Mouse (Mus musculus) ovary, postnatal 10 days (tissue): ENCODE measurements around the gene Cerkl.

Source experiments
- DNase-seq: peaks from one replicate; pipeline ENCODE4 v3.0.0; 2022; ENCODE audit warnings: low spot score

Gene Cerkl

DNA sequence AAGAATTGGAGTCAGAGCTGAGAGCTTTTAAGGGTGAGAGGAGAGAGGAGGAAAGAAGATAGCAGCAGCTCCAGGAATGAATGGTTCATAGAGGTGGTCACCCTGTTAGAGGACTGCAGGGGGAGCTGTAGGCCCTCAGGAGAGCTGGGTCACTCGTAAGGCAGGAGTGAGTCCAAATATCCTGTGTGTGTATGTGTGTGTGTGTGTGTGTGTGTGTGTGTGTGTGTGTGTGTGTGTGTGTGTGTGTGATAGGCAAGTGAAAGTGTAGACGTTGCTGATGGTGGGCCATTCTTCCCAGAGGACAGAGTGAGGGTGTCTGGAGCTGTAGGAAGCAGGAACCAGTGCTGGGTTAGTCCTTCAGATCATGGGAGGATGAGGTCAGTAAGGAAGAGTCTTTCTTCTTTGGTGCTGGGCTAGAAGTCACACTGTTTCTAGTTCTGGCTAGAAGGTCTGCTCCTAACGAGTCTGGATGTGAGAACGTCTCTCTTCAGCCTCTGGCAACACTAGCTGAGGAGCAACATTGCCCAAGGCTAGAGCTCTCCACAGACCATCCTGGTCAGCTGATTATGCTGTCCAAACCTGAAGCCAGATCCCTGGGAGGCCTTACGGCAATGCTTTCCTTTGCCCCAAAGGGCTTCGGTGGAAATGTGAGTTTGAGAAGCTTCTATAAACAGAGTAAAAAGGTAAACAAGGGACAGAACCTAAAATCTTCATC lies 83.9 kb downstream of the Cerkl start:
- DNase-seq, result no peak

DNA sequence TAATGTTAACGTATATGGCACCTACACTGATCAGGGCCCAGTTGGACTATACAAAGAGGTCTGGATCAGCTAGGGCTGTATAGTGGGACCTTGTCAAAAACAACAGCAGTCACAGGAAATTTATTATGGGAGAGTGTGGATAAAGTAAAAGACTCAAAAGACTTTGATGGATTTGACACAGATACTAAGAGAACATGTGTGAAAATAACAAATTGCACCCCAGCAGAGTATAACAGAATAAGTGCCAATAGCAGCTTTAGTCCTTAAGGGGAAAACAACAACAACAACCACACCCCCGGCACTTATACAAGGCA lies 84.5 kb downstream of the Cerkl start:
- DNase-seq, result no peak

DNA sequence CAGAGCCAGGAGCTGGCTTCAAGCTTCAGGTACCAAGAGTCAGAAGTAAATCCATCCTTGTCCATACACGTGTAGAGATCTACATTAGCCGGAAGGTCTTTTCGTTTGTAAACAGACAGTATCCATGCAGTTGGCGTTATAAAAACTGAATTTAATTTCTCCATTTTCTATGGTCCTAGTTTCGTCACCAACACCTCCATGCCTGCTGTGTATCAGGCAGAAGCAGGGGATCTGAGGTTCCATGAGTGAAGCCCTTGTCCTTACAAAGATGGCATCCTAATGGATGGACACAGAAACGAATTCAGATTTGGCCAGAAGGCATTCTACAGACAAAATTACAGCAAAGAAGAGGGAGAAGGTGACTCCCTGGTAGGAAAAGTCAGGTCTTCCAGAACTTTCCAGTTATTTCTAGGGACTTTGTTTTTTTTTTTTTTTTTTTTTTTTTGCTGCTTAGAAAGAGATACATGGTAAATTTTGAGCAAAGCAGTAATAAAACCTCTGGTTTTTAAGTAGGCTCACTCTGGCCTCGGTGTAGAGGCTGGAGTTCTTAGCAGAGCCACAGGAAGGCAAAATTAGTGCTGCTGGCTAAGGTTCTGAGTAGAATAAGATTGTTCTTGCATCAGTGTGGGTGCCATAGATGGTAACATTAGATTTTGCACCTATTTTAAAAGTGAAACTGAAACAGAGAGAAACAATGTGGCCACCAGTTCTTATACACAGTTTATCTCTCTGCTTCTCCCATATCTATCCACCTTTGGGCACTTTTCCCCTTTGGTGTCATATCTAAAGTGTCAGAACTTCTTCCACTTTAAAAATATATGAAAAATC lies 85.0 kb downstream of the Cerkl start:
- no peak for DNase-seq

DNA sequence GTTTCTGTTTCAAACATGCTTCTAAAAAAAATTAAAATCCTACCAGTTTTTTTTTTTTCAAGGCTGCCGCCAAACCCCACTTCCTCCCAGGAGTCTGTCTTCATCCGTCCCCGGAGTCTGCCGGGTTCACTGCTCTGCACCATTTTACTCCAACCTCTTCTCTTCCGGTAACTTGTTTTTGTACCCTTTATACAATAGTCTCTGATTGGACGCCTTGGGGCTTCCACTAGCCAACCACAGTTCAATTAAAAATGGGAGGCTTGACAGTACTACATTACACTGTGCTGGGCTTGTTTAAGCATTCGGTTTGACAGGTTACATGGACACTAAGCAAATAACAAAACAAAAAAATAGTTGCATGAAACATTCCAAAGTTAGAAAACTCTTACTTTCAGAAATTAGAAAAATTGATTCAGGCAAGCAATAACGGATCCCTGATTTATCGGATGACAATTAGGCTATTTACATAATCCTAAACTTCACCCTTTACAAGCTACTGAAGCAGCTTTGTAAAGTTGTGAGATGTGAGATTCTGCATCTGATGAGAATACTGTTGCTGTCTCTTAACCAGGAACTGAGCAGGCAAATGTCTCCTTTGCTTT lies 85.8 kb downstream of the Cerkl start:
- DNase-seq, result no peak

DNA sequence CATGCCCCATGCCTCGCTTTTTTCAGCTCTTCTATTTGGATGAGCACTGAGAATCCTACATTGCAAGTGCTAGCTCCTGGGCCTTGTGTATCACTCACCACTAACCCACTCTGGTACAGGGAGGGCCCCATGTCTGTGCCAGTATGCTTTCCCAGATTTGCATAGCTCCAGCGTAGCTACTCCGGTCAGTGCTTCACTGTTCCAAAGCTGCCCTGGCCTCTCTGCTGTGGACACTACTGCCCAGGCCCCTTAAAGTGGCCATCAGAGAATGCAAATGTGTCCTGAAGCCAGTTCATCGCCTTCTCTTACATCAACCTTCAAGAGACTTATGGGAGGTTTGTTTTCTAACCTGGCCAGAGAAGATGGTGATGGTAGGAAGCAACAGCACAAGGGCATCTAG lies 86.7 kb downstream of the Cerkl start:
- DNase-seq, result no peak

DNA sequence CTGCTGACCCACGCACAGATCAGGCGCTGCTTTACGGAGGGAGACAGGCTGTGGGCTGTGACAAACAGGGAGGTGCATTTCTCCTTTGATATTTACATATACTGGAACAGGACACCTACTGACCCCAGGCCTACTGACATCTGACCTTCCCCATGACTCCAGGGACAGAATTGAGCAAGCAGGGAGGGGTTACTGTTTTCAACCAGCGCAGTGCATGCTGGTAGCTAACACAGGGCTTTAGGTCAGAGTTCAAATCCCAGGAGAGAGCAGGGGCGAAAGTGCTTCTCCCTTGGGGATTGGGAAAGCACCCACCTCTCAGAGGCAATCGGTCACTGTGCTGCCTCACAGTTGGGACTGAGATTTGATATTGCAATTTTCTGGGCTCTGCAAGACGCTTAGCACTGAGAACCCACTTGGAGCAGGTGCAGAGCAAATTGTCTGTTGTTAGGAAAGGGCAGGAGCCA lies 87.5 kb downstream of the Cerkl start:
- DNase-seq, result no peak

DNA sequence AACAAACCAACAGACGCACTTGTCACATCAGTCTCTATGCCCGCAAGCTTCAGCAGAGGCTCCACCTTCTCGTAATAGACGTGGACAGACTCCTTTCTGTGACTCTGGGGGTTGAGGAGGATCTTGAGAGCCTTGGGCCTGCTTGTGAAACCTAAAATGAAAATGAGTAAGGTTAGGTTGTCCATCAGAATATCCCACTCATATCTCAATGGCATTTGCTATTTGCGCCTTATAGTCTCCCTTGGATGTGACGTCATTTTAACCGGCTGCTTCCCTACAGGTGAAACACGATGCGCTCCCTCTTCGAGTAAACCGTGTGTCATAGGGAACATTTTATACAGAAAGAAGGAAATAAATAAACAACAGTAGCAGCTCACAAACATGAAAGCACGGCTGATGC lies 87.9 kb downstream of the Cerkl start:
- DNase-seq, result no peak

DNA sequence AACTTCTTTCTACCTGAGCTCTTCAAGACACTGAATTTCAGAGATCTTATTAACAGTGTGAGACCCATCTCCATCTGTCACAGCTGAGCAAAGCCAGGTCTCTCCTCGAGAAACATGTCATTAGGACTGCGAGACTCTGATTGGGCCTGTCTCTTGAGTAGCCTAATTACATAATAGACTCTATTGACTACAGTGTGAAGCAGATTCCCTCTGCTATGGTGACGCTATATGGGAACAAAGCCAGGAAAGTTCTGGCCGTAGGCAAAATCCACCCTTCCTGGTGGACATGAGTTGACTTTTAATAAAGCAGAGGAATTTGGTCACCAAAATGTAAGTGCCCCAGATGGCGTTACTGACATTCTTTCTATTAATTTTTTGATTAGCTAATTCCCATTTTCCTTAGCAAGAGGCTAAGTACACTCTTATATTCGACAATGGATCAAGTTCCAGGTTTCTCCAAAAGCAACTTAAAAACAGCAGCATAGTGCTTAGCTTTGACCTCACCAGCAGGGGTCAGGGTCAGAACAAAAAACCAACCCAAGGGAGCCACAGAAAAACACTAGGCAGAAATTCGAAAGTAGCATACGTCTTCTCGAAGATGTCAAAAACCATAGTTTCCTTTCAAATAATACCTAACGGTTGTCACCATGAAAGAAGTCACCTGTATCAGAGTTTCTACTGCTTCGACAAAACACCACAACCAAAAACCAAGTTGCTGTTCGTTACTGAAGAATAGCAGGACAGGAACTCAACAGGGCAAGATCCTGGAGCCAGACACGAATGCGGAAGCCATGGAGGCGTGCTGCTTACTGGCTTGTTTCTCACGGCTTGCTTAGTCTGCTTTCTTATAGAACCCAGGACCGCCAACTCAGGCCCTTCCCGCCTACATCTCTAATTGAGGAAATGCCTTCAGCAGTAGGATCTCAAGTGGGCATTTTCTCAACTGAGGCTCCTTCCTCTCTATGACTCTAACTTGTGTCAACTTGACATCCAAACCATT lies 88.8 kb downstream of the Cerkl start:
- DNase-seq, result no peak

DNA sequence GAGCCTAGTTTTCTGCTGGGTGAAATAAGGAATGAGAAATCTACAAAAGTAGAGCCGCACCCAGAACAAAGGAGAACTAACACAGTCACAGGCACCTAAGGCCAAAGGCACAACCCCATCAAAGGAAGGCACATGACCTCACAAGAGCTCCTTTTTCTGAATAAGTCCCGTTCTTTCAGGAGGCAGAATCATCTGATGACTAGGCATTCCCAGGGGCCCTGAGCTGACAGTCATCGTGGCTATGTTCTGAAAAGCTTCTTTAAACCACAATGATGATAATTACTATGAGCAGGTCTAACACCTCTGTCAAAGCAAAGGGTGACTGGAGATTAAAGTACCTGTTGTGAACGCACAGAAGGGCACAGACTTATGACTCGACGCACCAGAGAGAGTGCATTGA lies 92.7 kb downstream of the Cerkl start:
- no peak for DNase-seq

DNA sequence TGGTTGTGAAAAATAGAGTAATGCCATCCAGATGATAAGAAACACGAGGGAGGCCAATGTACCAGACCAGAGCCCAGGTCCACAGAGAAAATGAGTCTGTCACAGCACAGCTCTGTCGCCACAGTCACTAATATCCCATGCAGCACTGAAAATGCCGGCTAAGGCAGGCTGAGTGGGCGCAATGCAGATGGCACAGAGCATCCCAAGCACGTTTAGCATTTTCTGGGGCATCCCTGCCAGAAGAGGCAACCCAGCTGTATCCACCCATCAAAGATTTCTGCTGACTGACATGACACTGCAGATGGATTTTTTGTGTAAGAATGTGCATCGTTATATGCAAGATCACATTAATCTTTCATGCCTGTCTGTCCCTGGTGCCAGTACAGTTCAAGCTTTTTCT lies 94.6 kb downstream of the Cerkl start:
- no peak for DNase-seq

DNA sequence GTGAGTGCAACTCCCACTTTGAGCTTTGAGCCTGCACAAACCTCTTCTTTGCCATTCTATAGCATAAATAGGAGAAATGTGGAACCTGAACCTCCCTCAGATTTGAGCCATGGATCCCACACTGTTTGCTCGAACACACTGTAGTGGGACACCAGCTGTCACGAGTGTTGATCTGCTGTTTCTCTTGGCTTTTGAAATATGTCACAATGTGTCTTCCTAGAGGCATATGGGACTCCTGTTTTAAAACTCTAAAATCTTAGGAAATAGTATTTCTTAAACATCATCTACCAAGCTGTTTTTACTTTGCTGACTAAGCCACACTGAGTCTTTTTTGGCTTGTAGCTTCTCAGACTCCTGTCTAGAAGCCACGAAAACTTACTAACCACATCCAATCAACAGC lies 98.8 kb downstream of the Cerkl start:
- no peak for DNase-seq

DNA sequence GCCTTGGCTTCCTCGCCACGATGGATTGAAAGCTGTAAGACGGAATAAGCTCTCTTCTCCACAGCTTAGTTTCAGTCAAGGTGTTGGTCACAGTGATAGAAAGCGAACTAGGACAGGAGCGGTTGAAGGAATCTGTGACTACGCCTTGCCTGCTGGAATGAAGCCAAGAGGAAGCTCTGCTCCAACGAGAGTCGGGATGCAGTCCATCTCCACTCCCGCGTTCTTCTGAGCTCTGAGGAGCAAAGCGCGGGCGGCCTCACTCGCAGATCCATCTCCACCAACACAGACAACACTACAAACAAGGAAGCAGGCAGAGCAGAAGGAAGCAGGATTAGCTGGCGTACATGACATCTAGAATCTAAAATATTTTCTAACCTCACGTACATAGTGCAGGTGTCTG lies 101.8 kb downstream of the Cerkl start:
- DNase-seq, result no peak

DNA sequence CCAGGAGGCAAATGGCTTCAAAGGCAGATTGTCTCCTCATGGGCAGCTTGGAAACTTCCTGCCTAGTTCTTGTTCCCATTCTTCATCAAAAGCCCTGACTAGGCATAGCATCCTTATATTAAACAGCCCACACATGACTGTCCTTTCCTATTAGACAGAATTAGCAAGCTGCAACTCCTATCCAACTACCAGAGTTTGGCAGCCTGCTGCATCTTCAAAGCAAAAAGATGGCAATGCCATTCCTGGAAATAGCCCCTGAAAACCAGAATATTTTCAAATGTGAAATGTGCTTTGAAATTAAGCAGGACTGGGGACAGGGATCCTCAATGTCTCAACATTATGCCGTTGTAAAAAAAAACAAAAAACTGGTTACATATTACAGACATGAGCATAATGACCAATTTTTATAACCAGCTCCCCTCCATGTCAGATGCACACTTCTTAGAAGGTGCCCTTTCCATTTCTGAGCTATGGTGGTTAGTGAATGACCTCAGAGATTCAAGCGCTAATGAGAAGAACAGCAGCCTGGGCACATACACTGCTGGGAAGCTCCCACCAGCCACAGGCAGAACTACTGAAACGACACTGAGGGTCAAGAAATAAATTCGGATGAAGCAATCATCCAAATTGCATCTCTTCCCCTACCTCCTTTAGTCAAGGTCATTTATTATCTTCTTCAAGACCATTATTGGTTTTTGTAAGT lies 104.3 kb downstream of the Cerkl start:
- DNase-seq, result no peak

DNA sequence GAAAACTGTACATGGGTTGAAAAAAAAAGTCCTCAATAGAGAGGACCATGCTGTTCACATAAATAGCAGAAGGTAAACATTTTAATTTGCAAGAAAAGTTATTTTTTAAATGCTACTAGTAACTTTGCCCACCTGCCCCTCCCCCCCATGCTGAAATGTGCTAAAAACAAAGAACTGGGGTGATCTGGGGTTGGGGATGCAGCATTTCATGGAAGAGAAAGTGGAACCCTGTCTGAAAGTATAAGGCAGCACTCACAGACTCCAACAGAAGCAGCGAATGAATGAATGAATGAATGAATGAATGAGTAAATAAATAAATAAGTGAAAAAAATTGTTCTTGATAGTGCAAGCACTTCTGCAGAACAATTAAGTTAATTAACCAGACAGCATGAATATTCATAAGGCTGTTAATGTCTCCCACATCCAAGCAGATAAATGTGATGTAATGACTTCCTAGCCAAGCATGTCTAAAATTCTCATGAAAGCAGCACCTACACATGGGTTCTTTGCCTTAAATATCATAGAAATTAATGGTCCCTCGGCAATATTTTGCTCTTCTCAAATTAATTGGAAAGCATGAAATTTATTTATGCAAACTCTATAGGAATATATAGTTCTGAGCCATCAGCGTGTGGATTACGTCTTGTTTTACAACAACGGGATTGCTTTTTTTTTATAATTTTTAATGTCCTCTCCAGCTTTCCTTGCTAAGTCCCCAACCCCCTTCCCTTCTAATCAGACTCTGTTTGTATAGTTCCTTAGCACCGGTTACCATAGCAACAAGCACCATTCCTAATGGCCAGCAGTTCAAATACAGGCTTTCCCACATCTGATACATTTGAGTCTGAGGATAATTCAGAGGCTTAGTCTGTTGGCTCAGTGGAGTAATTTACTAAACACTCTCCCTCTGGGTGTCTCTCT lies 105.1 kb downstream of the Cerkl start:
- DNase-seq, result no peak

DNA sequence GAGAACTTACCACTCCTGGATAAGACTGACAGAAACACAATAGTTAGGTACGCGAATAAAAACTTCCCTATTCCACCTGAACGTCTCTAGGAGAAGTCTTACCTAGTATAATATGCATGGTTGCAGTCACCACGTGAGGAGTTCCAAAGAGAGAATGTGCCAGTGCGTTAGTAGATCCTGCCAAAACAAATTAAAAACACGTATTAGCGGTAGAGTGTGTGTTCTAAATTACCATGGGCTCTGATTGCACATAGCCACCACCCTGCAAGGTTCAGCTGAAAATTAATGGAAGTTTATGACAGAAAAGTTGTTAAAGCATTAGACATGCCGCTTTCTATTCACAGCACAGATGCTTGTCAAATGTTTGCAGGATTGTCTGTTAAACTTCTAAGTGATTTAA lies 113.5 kb downstream of the Cerkl start:
- no peak for DNase-seq

DNA sequence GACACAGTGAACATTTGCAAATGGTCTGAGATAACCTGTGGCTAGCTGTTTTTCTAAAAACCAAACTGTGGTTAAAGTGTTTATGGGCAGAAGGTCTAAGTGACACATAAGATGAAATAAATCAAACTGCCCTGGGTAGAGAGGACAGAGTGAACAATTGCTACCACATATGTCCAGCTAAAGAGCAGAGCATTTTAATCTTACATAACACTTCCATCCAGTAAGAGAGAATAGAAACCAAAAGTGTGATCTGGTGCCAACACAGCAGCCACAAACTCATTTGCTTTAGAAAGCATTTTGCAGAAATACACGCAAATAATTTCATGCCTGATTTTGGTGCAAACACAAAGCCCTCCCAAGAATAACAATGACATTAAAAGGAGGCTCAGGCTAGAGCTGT lies 117.6 kb downstream of the Cerkl start:
- DNase-seq, result no peak

DNA sequence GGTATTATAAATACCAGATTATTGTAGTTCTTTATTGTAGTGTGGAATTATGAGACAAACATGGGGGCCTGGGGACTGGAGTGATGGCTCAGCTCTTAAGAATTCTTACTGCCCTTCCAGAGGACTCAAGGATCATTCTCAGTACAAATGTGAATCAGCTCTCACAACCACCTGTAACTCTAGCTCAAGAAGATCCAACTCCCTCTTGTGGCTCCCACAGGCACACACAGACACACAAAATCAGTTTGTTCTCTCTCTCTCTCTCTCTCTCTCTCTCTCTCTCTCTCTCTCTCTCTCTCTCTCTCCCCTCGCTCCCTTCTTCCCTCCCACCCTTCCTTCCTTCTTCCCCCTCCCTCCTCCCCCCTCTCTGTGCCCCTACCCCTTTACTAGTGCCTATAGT lies 120.4 kb downstream of the Cerkl start:
- DNase-seq, result no peak

DNA sequence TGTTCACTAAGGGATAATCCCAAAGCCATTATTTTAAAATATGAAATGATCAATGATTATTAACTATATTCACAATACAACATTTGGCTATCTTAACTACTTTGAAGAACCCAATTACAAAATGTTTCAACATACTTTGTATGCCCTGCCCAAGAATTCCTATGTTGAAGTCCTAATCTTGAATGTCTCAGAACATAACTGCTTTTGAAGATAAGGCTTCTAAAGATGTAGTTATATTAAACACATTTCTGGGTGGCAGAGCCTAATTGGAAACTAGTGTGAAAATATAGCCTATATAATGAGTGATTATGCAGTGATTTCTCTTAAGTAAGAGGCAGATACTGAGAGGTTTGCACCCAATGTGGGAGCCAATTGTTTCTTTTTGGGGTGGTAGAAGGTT lies 121.9 kb downstream of the Cerkl start:
- DNase-seq, result no peak

DNA sequence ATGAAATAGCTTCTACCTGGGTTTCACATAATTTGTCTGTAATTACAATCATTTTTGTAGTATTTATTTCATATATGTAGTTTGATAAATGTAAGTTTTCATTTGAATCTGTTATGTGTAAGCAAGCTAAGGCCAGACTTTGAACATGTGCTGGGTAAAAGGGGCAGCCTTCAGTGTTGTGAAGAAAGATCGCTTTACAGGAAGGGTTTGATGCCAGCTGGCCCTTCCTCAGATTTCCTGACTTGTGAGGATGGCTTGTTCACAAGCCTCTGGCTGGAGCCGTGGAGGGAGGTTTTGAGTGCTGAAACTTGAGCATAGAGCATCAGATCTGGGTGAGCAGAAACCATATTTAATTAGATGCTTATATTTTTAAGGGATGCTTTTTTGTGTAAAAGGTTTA lies 128.5 kb downstream of the Cerkl start:
- DNase-seq, result no peak

DNA sequence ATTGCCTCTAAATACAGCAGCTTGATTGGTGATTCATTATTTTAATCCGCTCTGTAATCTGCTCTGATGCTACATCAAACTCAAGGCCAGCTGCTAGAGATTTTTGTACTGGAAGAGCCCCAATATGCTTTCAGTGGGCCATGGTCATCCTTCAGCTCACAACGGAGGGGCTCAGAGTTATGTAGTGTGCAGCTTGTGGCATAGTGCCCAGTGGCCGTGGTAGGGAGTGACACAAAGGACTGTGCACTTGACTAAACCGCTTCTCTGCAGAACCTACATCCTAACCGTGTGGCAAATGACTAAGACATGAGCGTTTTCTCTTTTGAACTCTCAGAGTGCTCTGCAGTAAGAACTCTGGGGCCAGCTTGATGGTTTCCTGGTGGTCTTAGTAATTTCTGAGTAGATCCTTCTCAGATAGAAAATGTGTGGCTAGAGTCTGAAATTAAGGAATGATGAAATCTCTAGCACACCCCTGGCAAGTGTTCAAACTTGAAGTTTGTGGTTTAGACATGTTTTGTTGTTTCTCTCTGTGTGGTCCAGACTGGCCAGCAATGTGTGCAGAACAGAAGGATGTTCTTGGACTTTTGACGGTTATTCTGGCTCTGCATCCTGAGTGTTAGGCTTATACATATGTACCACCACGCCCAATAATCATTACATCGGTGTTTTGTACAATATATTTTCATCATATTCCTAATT lies 140.3 kb downstream of the Cerkl start:
- DNase-seq, result no peak
